Mouse (Mus musculus): ENCODE results near the gene Wdr46.
"Not testable (repeated sequence)": the region's sequence is repeated elsewhere in the genome, so short reads cannot be mapped to it uniquely, and the experiment has no call there.

Wdr46 gene

GRCm38 (mm10) chr17:33982136-33982535 lies 41.7 kb downstream of the Wdr46 start:
- peak; percentile 65 for DNase-seq

GRCm38 (mm10) chr17:33991788-33992664 lies 51.6 kb downstream of the Wdr46 start:
- peak; percentile 79 for DNase-seq

GRCm38 (mm10) chr17:33994959-33995358 lies 54.5 kb downstream of the Wdr46 start:
- no peak for DNase-seq

GRCm38 (mm10) chr17:33995651-33996050 lies 55.2 kb downstream of the Wdr46 start:
- no peak for DNase-seq

DNA sequence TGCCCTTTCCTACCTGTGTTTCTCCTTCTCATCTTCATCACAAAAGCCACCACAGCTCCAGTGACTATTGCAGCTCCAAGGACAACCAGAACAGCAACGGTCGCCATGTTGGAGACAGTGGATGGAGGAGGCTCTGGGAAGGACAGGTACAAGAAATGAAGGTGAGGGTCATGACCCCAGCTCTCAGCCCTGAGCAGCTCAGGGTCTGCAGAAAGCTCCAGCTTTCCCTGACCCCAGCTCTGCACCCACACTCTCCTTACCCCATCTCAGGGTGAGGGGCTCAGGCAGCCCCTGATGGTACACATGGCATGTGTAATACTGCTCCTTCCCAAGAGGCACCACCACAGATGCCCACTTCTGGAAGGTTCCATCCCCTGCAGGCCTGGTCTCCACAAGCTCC lies 56.6 kb downstream of the Wdr46 start:
- not testable (repeated sequence) for DNase-seq

DNA sequence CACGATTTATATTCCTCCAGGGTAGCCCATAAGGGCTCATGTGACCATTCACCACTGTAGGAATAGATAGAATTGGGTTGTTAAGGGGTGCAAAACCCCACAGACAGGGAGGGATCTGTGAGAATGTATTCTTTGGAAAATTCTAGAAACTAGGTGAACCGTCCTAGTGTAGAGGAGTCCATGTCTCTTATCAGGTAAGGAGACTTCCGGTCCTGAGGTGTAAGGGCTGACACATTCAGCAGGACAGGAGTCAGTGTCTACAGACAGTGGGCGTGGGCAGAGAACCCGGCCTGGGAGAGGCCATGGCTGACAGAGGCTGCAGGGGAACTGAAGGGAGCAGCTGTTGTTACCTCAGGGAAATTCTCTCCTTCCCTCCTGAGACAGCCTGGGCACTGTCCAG lies 58.2 kb downstream of the Wdr46 start:
- DNase-seq: not testable (repeated sequence)
